Mouse (Mus musculus) hindbrain, postnatal 0 days (tissue): ENCODE results near the gene Lrrc8a. TPM values are rescaled to one million over a fixed set of nuclear protein-coding genes. Genes with fewer than 3 reads are reported as not detected.

Experiments used
- ATAC-seq: fragments of 200-750 bp; cut with Nextera tagmentation; 2 replicates; pipeline ENCODE4 v1.8.0; 2017; ENCODE audit warnings: mild to moderate bottlenecking, moderate TSS enrichment, moderate library complexity
- DNase-seq: peaks from one replicate; pipeline ENCODE4 v3.0.0-alpha.2; 2015; ENCODE audit warnings: low spot score
- H3K27ac ChIP-seq: fragments of 300-500 bp; sonication (generic); 2 replicates; pipeline ENCODE4 v1.5.1; 2014; ENCODE audit warnings: mild to moderate bottlenecking
- H3K27me3 ChIP-seq: fragments of 300-500 bp; sonication (generic); 2 replicates; pipeline ENCODE4 v1.6.1; 2014; ENCODE audit warnings: low read length, mixed read lengths; ENCODE audit not compliant: insufficient read depth
- H3K36me3 ChIP-seq: fragments of 300-500 bp; sonication (generic); 2 replicates; pipeline ENCODE4 v1.6.1; 2014; ENCODE audit warnings: low read length, mixed read lengths; ENCODE audit not compliant: insufficient read depth
- H3K4me1 ChIP-seq: fragments of 300-500 bp; sonication (generic); 2 replicates; pipeline ENCODE4 v1.6.1; 2014; ENCODE audit warnings: antibody characterized with exemption, low read length, mixed read lengths; ENCODE audit not compliant: insufficient read depth
- H3K4me2 ChIP-seq: fragments of 300-500 bp; sonication (generic); 2 replicates; pipeline ENCODE4 v1.6.1; 2014; ENCODE audit warnings: low read depth, mild to moderate bottlenecking, low read length, moderate library complexity, mixed read lengths
- H3K4me3 ChIP-seq: fragments of 300-500 bp; sonication (generic); 2 replicates; pipeline ENCODE4 v1.5.1; 2014; ENCODE audit warnings: low read length
- H3K9ac ChIP-seq: fragments of 300-500 bp; sonication (generic); replicated peaks from 2 replicates; pipeline ENCODE4 v1.6.1; 2014; ENCODE audit warnings: mild to moderate bottlenecking, low read length, moderate library complexity, mixed read lengths
- H3K9me3 ChIP-seq: fragments of 300-500 bp; sonication (generic); 2 replicates; pipeline ENCODE4 v1.6.1; 2016; ENCODE audit warnings: low read length, mixed read lengths
- CTCF ChIP-seq: IDR thresholded peaks from 2 replicates; pipeline ENCODE4 v1.5.1; 2016; ENCODE audit warnings: antibody characterized with exemption, control low read depth, low read depth
- WGBS: fragments of 180-500 bp; shearing (Covaris S2); extraction: QIAGEN DNeasy Blood & Tissue Kit; methylation state at CpG from one replicate; pipeline ENCODE4 v1.1.7; 2014; 5-methylcytosine and 5-hydroxymethylcytosine counted together
- polyA plus RNA-seq: library from polyadenylated mRNA; unstranded; fragments of >200 nt; fragmentation: Nextera tagmentation; extraction: Ambion mirVana; gene quantifications from 2 replicates; pipeline ENCODE4 v1.2.1, GENCODE M21; 2015
- total RNA-seq: library from RNA; depleted of rRNA; stranded (reverse); fragments of >200 nt; gene quantifications from 2 replicates; pipeline ENCODE4 v1.2.3, GENCODE M21; 2014

Gene Lrrc8a
- total and polyA plus RNA-seq, 2 experiments from 2014 or later, result 61.9 to 66.2 TPM

DNA sequence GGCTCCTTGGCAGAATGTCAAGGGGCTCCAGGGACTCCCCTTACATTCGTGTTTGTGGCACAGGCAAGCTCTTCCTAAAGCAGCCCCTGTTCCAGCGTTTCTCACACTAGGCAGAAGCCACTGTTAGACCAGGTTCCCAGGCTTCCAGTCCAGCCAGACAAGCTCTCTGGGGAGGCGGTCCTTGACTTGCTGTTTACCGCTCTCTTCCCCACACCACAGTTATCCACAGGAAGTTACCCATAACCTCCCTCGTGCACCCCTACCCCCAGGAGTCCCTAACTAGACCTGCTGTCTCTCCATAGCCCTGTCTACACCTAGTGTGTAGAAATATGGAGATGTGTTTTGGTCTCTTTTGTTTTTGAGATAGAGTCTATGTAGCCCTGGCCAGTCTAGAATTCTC lies 16.3 kb downstream of the Lrrc8a start:
- WGBS, result 80% methylated on average over 5 of the region's 5 CpGs
- H3K27me3 ChIP-seq, result no peaks in the 10 kb centered on the region

DNA sequence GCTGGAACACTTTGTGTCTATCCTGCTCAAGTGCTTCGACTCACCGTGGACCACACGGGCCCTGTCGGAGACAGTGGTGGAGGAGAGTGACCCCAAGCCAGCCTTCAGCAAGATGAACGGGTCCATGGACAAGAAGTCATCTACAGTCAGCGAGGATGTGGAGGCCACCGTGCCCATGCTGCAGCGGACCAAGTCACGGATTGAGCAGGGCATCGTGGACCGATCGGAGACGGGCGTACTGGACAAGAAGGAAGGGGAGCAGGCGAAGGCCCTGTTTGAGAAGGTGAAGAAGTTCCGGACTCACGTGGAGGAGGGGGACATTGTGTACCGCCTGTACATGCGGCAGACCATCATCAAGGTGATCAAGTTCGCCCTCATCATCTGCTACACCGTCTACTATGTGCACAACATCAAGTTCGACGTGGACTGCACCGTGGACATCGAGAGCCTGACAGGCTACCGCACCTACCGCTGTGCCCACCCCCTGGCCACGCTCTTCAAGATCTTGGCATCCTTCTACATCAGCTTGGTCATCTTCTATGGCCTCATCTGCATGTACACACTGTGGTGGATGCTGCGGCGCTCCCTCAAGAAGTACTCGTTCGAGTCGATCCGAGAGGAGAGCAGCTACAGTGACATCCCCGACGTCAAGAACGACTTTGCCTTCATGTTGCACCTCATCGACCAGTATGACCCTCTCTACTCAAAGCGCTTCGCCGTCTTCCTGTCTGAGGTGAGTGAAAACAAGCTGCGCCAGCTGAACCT lies 18.3 kb downstream of the Lrrc8a start:
- Histone ChIP-seq H3K4me1 (no peaks in the 10 kb centered on the region; the same call in 1 of the 2 replicates), H3K4me2 (no peak overlapping the region), H3K27ac (no peak overlapping the region), H3K36me3 (peaks cover 41% of the 10 kb centered on the region), H3K9ac (no peak overlapping the region), H3K27me3 (no peaks in the 10 kb centered on the region), H3K9me3 (no peaks in the 10 kb centered on the region), H3K4me3 (no peak overlapping the region)
- DNase-seq (no peak), ATAC-seq (no peak)
- TF ChIP-seq CTCF, result no peak
- WGBS, result 96% methylated on average over 42 of the region's 42 CpGs

More for the DNA sequence above, 16.3 kb downstream of the Lrrc8a start:
- Histone ChIP-seq H3K9ac (no peak overlapping the region), H3K4me3 (no peak overlapping the region), H3K9me3 (no peaks in the 10 kb centered on the region), H3K36me3 (peaks cover 40% of the 10 kb centered on the region), H3K27ac (no peak overlapping the region), H3K4me1 (no peaks in the 10 kb centered on the region), H3K4me2 (no peak overlapping the region)
- DNase-seq (no peak), ATAC-seq (no peak)
- no peak for TF ChIP-seq CTCF

DNA sequence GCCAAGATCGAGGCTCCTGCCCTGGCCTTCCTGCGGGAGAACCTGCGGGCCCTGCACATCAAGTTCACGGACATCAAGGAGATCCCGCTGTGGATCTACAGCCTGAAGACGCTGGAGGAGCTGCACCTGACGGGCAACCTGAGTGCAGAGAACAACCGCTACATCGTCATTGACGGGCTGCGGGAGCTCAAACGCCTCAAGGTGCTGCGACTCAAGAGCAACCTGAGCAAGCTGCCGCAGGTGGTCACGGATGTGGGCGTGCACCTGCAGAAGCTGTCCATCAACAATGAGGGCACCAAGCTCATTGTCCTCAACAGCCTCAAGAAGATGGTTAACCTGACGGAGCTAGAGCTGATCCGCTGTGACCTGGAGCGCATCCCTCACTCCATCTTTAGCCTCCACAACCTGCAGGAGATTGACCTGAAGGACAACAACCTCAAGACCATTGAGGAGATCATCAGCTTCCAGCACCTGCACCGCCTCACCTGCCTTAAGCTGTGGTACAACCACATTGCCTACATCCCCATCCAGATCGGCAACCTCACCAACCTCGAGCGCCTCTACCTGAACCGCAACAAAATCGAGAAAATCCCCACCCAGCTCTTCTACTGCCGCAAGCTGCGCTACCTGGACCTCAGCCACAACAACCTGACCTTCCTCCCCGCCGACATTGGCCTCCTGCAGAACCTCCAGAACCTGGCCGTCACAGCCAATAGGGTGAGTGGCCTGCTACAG lies 19.3 kb downstream of the Lrrc8a start:
- Histone ChIP-seq H3K4me2 (no peak overlapping the region), H3K36me3 (peaks cover 42% of the 10 kb centered on the region), H3K27me3 (no peaks in the 10 kb centered on the region), H3K4me3 (no peak overlapping the region), H3K9ac (no peak overlapping the region), H3K27ac (no peak overlapping the region), H3K4me1 (no peaks in the 10 kb centered on the region; the same call in 1 of the 2 replicates), H3K9me3 (no peaks in the 10 kb centered on the region)
- WGBS, result 97% methylated on average over 30 of the region's 30 CpGs
- ATAC-seq (no peak), DNase-seq (no peak)
- TF ChIP-seq CTCF, result no peak

DNA sequence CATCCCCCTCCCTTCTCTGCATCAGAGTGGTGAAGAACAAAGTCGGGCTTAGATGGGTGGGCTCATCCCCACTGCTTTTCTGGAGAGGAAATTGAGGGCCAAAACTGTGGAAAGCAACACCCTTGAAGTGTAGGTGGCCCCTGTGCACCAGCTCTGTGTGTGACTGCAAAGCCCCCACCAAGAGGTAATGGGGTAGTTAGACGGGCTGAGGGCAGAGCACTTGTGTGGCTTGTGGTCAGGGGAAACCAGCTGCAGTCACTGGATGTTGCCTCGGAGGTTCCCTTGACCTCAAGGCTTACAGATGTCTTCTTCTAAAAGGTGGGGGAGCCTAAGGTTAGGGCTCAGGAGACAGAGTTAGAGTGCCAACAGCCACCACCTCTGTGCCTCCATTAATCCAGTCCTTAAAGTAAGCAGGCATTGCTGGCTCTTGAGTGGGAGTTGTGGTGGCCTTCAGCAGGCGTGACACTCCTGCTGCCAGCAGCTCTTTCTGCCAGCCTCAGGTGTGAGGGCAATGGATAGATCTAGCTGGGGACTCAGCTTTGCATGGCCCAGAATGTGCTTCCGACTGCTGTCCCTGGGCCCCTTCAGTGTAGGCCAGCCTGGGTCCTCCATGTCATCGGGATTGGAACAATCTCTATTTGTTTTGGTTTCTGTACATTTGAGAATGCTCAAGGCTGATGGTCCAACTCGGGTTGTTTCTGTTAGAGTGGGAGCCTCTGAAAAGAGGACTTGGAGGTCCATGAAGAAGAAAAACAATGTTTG lies 20.4 kb downstream of the Lrrc8a start:
- Histone ChIP-seq H3K4me2 (no peak overlapping the region), H3K9me3 (no peaks in the 10 kb centered on the region), H3K4me3 (no peak overlapping the region), H3K4me1 (no peaks in the 10 kb centered on the region; the same call in 1 of the 2 replicates), H3K27me3 (no peaks in the 10 kb centered on the region), H3K9ac (no peak overlapping the region), H3K36me3 (peaks cover 47% of the 10 kb centered on the region), H3K27ac (no peak overlapping the region)
- TF ChIP-seq CTCF, result no peak
- no peak for DNase-seq
- no peak for ATAC-seq
- 85% methylated on average over 7 of the region's 7 CpGs for WGBS

DNA sequence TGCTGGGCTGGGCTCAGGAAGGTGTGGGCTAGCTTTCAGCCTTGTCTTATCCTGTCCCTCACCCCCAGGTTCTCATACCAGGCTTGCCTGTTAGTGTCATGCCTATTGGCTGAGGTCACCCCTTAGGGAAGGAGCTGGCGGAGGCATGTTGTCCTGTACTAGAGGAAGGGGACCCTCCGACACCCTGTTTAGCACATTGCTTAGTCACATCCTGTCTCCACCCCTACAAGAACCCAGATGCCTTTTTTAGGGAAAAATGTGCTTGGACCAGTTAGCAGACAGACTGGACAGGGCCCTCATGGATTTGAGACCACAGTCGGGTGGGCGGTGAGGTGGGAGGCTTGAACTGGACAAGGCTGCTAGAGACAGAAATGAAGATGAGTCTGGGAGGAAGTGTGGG lies 21.1 kb downstream of the Lrrc8a start:
- no peak overlapping the region for H3K9ac ChIP-seq
- H3K4me2 ChIP-seq, result no peak overlapping the region
- H3K4me3 ChIP-seq, result no peak overlapping the region
- no peaks in the 10 kb centered on the region for H3K9me3 ChIP-seq
- H3K36me3 ChIP-seq, result peaks cover 48% of the 10 kb centered on the region
- peaks cover 4% of the 10 kb centered on the region; the same call in 1 of the 2 replicates for H3K4me1 ChIP-seq
- ATAC-seq (no peak), DNase-seq (no peak)
- no peaks in the 10 kb centered on the region for H3K27me3 ChIP-seq
- TF ChIP-seq CTCF, result no peak
- WGBS, result 89% methylated on average over 4 of the region's 4 CpGs
- no peak overlapping the region for H3K27ac ChIP-seq

DNA sequence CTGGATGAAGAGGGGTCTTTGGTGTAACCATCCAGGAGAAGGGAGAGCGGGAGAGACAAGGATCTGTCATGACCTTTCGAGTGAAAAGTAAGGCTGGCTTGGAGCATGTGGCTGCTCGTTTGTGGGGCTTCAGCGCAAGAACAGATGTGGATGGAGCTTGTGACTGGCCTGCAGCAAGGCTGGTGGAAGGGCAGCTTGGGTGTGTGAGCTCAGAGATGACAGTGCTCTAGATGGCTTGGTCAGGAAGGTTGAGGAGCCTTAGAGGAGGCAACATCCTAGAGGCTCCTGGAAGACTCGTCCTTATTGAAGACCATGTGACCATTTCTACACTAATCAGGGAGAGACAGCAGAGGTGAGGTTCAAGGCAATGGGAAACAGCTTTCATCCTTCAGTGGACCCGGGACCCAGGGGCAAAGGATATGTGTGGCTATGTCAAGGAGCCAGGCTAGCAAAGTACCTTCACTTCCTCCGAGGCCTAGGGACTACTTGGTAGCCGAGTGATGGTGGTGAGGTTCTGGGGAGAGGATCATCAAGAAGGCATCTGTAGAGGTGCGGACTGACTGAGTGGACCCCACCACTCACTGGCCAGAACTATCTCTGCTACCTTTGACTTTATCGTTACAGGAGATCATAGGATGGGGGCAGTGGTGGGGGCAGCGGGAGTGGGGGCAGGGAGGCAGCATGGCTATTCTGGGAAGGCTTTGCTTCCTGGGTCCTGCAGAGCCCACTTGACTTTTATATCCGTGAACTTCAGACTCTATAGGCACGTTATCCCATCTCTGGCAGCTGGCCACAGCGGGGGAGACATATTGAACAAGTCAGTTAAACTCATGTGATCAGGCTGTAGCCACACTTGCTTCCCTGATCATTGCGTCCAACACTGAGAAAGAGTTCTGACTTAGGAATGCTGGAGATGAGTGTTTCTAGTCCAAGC lies 21.9 kb downstream of the Lrrc8a start:
- H3K9me3 ChIP-seq, result no peaks in the 10 kb centered on the region
- peaks cover 12% of the 10 kb centered on the region; the same call in 1 of the 2 replicates for H3K4me1 ChIP-seq
- no peaks in the 10 kb centered on the region for H3K27me3 ChIP-seq
- peaks cover 56% of the 10 kb centered on the region for H3K36me3 ChIP-seq
- H3K9ac ChIP-seq, result no peak overlapping the region
- no peak for TF ChIP-seq CTCF
- DNase-seq (peak; percentile 21), ATAC-seq (no peak)
- WGBS, result 80% methylated on average over 15 of the region's 15 CpGs
- no peak overlapping the region for H3K27ac ChIP-seq
- no peak overlapping the region for H3K4me3 ChIP-seq
- no peak overlapping the region for H3K4me2 ChIP-seq
